In genomic region chr19:12756286-12756685, GRCm38 (mm10) we compare ENCODE assay signal across 15 mouse cellular contexts. TPM values are rescaled to one million over a fixed set of nuclear protein-coding genes. Genes with fewer than 3 reads are reported as not detected.
DNase-seq lines count a peak whose midpoint lies in the region.
"Had no signal": no experiment of that assay in that cellular context is flagged by ENCODE, and none has a peak within 500 bp of the region (broad histone marks: within the 10 kb centered on the region; RNA-seq: fewer than 3 reads in every experiment).

No protein-coding gene starts in this region.

- peak; percentile 23 for DNase-seq in adrenal gland, postnatal 10 days
- DNase-seq in adrenal gland, postnatal 25 days = no peak
- DNase-seq in fat pad, adult 2 months (ENCODE audit: extremely low read depth, low read depth, low spot score) = peak; percentile 83
- no peak for DNase-seq in layer of hippocampus, adult 9-11 months
- no peak for DNase-seq in thymus, postnatal 25 days
- DNase-seq: adrenal gland, postnatal 14 days; B cell, adult 2 months; cerebellum, adult 11 months; cerebellum, adult 18-20 months; cerebellum, adult 8-10 months; cerebellum, adult 9-11 months; cerebellum, postnatal 14 days; cerebellum, postnatal 36 days; embryo, embryonic 11 days; forebrain, postnatal 0 days had no signal

RNA-seq across cellular contexts. Expression of gene Cntf, which starts 9.1 kb away (rescaled TPM):
- 1 to 10 TPM; 2.9 to 3.5 TPM for total RNA-seq in adrenal gland, postnatal 10 days (2021)
- total RNA-seq in adrenal gland, postnatal 25 days (2021) = 0.90 and 3.3 TPM in 2 replicates

RNA-seq across cellular contexts. Expression of gene Zfp91, which starts 39.6 kb away (rescaled TPM):
- total RNA-seq in adrenal gland, postnatal 10 days (2021) = 10 to 100 TPM; 80.6 to 86.3 TPM
- 83.3 and 85.7 TPM in 2 replicates for total RNA-seq in adrenal gland, postnatal 25 days (2021)

RNA-seq across cellular contexts. Expression of gene Lpxn, which starts 39.7 kb away (rescaled TPM):
- total RNA-seq in adrenal gland, postnatal 10 days (2021) = 1 to 10 TPM; 2.0 to 2.1 TPM
- total RNA-seq in adrenal gland, postnatal 25 days (2021) = 2.1 and 2.2 TPM in 2 replicates

Comparison
In these comparisons a context has a peak if more than half of its experiments do, and no peak if none do; other contexts are left out.
1. DNase-seq: peak in adrenal gland, postnatal 10 days (single experiment) and fat pad, adult 2 months (single experiment); none in adrenal gland, postnatal 25 days (single experiment), layer of hippocampus, adult 9-11 months (single experiment) and thymus, postnatal 25 days (single experiment).